Mouse (Mus musculus): ENCODE results near the gene Rpl27a.

DNA sequence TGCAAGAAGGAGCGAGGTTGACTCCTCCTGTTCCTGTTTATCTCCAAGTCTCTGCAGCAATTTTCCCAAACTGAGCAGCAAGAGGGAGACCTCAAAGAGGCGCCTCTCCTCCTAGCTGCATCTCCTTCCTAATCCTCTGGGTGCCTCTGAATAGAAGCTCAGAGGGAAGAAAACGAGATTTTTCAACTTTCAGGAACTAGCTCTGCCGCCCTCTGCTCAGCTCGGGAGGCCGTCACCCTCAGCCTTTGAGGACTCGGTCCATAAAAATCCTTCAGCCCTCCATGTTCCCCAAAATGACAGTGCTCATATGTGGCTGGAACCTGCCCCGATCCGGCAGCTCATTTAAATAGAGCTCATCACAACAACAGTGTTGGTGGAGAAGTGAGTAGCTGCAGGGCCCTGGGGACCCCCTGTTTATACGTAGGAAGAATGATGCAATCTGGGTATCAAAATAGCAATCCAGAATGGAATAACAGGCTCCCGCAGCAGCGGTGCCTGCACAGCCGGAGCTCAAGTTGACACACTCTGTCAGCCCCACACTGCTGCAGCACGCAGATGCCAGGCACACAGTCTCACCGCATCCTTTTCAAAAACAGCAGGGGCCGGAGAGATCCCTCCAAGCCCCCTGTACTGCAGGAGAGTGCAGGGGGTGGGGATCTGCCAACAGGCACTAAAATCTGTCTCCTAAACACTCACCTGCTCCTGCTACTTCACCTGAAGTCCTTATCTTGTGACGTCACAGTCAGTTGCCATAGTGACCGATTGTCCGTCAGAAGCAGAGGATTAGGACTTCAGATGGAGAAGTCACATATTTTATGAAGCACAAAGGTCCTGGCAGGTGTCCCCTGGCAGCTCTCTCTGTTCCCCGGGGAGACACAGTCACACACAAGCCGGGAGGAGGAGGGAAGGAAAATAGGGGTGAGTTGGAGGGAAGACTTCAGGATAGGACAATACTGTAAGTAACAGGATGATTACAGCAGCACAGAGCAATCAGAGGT lies 25.3 kb upstream of the Rpl27a start:
- no peak for TF ChIP-seq CTCF (IDR thresholded peaks at IDR 0.05)
- no peak for TF ChIP-seq EP300 (IDR thresholded peaks at IDR 0.05)

Data from lung, postnatal 0 days (tissue).